In the genomic region with DNA sequence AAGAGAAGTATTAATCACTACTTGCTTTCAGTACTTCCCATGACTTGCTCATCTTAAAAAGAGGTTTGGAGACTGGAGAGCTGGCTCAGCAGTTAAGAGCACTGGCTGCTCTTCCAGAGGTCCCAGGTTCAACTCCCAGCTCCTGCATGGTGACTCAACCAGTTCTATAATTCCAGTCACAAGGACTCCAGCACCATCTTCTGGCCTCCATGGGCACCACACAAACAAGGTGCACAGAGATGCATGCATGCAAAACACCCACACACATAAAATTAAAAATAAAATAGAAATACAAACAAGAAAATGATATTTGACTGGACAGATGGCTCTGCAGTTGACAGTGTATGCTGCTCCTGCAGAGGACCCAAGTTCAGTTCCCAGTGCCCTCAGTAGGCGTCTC, we compare ENCODE assay signal across 1 mouse cellular context.
TF ChIP-seq lines count a peak whose summit lies in the region.

No protein-coding gene starts in this region.

TF ChIP-seq in MEL, 35 proteins besides CTCF, POLR2A, EP300 and RAD21:
- TF ChIP-seq E2F4 (IDR thresholded peaks at IDR 0.05; ENCODE audit: borderline replicate concordance, low read depth, low read length): no peak
- no peak for TF ChIP-seq MAZ (IDR thresholded peaks at IDR 0.05; ENCODE audit: low read depth, low read length)
- no peak for TF ChIP-seq NRF1 (IDR thresholded peaks at IDR 0.05; ENCODE audit: insufficient read depth, low read depth, low read length, poor library complexity, severe bottlenecking)
- peak; percentile 28; the same call in 1 of the 2 replicates for TF ChIP-seq SMC3 (IDR thresholded peaks at IDR 0.05; ENCODE audit: low read depth, low read length)
- no peak for TF ChIP-seq KAT2A (conservative IDR thresholded peaks at IDR 0.05; ENCODE audit: low read depth, low read length)
- no peak for TF ChIP-seq ZMIZ1 (IDR thresholded peaks at IDR 0.05; ENCODE audit: low read depth, low read length)
- no peak for TF ChIP-seq UBTF (IDR thresholded peaks at IDR 0.05; ENCODE audit: borderline replicate concordance, insufficient read depth, low read depth, low read length)
